Mouse (Mus musculus): ENCODE measurements around the gene Lpp. TPM values are rescaled to one million over a fixed set of nuclear protein-coding genes. Genes with fewer than 3 reads are reported as not detected.

Gene Lpp
- polyA plus RNA-seq, 1 experiment, result 0.09 TPM

DNA sequence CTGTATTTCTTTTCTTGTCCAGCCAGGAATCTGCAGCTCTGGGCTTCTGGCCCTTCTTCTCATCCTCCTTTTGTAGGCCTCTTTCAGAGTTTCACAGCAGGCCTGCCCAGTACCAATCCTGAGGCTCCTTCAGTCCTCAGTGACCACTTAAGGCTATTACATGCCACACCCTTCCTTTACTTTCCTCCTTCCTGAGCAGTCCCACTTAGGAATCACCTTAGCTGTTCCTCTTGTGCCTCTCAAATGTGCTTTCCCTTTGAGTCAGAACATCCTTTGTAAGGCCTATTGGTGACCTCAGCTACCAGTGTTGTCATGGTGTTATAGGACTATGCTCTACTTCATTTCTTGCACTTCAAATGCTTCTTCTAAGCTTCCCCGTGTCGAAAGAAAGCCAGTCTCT, 342.4 kb downstream of the Lpp start:
- Histone ChIP-seq H3K36me3 (replicated peaks; ENCODE audit: low read length) (no peaks in the 10 kb centered on the region), H3K9me3 (no peaks in the 10 kb centered on the region), H3K4me3 (replicated peaks) (no peak overlapping the region), H3K27me3 (replicated peaks) (no peaks in the 10 kb centered on the region), H3K4me1 (peaks cover 27% of the 10 kb centered on the region)
- TF ChIP-seq FLI1 (IDR thresholded peaks at IDR 0.05; ENCODE audit: low read length), result no peak
- no peak for TF ChIP-seq GATA1 (IDR thresholded peaks at IDR 0.05; ENCODE audit: borderline replicate concordance, low read length)

GRCm38 (mm10) chr16:24737362-24738057, 344.2 kb downstream of the Lpp start:
- Histone ChIP-seq H3K9me3 (no peaks in the 10 kb centered on the region), H3K4me3 (replicated peaks) (no peak overlapping the region), H3K36me3 (replicated peaks; ENCODE audit: low read length) (no peaks in the 10 kb centered on the region), H3K27me3 (replicated peaks) (no peaks in the 10 kb centered on the region), H3K4me1 (peaks cover 27% of the 10 kb centered on the region)
- TF ChIP-seq GATA1 (IDR thresholded peaks at IDR 0.05; ENCODE audit: borderline replicate concordance, low read length) (no peak), FLI1 (IDR thresholded peaks at IDR 0.05; ENCODE audit: low read length) (no peak)

DNA sequence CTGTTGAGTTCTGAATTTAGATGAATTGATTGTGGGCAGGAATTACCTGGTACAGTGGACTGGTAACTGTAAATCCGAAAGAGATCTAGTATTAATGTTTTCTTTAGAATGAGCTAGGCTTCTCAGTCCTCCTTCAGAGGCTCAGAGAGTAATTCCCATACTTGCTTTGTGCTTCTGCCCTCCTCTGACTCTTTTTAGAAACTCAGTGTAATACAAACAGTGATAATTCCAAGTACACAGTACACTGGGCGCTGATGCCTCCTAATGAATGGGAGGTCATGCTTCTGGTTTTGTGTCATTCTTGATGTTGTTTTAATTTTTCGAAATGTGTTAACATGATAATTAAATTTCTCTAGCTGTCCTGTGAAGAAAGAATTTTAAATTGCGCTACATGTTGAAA, 347.4 kb downstream of the Lpp start:
- Histone ChIP-seq H3K4me3 (replicated peaks) (no peak overlapping the region), H3K4me1 (peaks cover 18% of the 10 kb centered on the region), H3K9me3 (no peaks in the 10 kb centered on the region), H3K36me3 (replicated peaks; ENCODE audit: low read length) (no peaks in the 10 kb centered on the region), H3K27me3 (replicated peaks) (no peaks in the 10 kb centered on the region)
- no peak for TF ChIP-seq GATA1 (IDR thresholded peaks at IDR 0.05; ENCODE audit: borderline replicate concordance, low read length)
- TF ChIP-seq FLI1 (IDR thresholded peaks at IDR 0.05; ENCODE audit: low read length), result no peak

- H3K9me3 ChIP-seq, result no peaks in the 10 kb centered on the region
- no peaks in the 10 kb centered on the region for H3K36me3 ChIP-seq (replicated peaks; ENCODE audit: low read length)
- TF ChIP-seq FLI1 (IDR thresholded peaks at IDR 0.05; ENCODE audit: low read length), result no peak
- H3K4me1 ChIP-seq, result no peaks in the 10 kb centered on the region; the same call in 1 of the 2 replicates
- no peaks in the 10 kb centered on the region for H3K27me3 ChIP-seq (replicated peaks)
- no peak overlapping the region for H3K4me3 ChIP-seq (replicated peaks)
These were observed 356.5 kb downstream of the Lpp start for GRCm38 (mm10) chr16:24749816-24750215.

DNA sequence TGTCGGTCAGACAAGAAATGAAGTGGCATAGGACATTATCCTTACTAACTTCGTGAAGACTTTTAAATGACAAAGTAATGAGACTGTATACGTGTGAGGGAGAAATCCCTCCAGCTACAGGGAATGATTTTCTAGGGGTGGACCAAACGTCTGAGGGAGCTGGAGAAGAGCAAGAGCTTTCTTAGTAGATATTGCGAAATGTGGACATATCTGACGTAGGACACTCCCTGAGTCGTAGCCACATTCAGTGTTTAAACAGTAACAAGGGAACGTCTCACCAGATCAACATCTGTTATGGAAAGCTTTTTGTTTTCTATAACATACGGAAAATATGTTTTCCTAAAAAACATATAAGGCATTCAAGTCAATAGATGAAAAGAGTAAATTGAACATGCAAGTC, 362.8 kb downstream of the Lpp start:
- Histone ChIP-seq H3K36me3 (replicated peaks; ENCODE audit: low read length) (no peaks in the 10 kb centered on the region), H3K4me3 (replicated peaks) (no peak overlapping the region), H3K27me3 (replicated peaks) (peaks cover 2% of the 10 kb centered on the region), H3K9me3 (no peaks in the 10 kb centered on the region), H3K4me1 (no peaks in the 10 kb centered on the region)
- TF ChIP-seq GATA1 (IDR thresholded peaks at IDR 0.05; ENCODE audit: borderline replicate concordance, low read length), result no peak
- TF ChIP-seq FLI1 (IDR thresholded peaks at IDR 0.05; ENCODE audit: low read length), result no peak

DNA sequence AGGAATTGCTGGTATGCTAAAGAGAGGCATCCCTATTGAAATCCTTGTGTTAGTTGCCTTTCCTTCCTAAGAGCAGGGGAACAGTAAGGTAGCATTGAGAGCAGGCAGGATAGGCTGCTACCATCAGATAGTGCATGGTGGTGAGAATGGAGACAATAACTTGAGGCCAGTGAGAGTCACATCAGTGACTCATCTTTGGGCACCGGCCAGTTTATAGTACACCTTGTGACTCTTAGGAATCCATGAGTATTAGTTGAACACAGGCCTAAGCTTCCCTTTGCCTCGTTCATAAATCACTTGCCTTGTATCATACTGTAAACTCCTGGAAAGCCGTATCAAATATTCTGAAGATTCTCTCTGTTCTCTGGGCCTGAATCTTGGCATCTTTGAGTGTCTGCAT, 372.7 kb downstream of the Lpp start:
- Histone ChIP-seq H3K36me3 (replicated peaks; ENCODE audit: low read length) (no peaks in the 10 kb centered on the region), H3K27me3 (replicated peaks) (peaks cover 3% of the 10 kb centered on the region), H3K4me3 (replicated peaks) (no peak overlapping the region), H3K4me1 (0 out of 2 replicates have a peak, but pooled peaks cover 3% of the 10 kb centered on the region), H3K9me3 (no peaks in the 10 kb centered on the region)
- TF ChIP-seq FLI1 (IDR thresholded peaks at IDR 0.05; ENCODE audit: low read length) (no peak), GATA1 (IDR thresholded peaks at IDR 0.05; ENCODE audit: borderline replicate concordance, low read length) (no peak)

DNA sequence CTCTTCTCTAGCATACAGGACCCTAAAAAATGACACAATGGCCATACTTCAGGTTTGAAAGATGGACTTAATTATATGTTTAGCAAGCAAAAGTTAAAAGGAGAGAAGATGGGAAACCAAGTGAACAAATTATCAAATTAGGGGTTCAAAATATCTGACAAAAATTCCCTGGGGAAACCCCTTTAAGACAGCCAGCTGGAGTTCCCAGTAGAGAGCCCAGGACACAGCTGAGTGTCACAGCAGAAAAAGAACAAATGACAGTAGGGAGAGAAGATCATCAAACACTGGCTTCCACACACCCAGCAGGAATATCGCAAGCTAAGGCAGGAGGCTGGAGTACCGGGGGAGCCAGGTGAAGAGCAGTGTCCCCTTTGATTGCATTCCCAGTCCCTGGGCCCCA, 373.3 kb downstream of the Lpp start:
- no peaks in the 10 kb centered on the region for H3K9me3 ChIP-seq
- 0 out of 2 replicates have a peak, but pooled peaks cover 3% of the 10 kb centered on the region for H3K4me1 ChIP-seq
- TF ChIP-seq FLI1 (IDR thresholded peaks at IDR 0.05; ENCODE audit: low read length) (no peak), GATA1 (IDR thresholded peaks at IDR 0.05; ENCODE audit: borderline replicate concordance, low read length) (no peak)

GRCm38 (mm10) chr16:24777053-24777452, 383.7 kb downstream of the Lpp start:
- no peaks in the 10 kb centered on the region for H3K4me1 ChIP-seq
- H3K9me3 ChIP-seq, result no peaks in the 10 kb centered on the region
- no peaks in the 10 kb centered on the region for H3K27me3 ChIP-seq (replicated peaks)
- H3K4me3 ChIP-seq (replicated peaks), result no peak overlapping the region
- TF ChIP-seq GATA1 (IDR thresholded peaks at IDR 0.05; ENCODE audit: borderline replicate concordance, low read length) (no peak), FLI1 (IDR thresholded peaks at IDR 0.05; ENCODE audit: low read length) (no peak)
- H3K36me3 ChIP-seq (replicated peaks; ENCODE audit: low read length), result no peaks in the 10 kb centered on the region

More for the DNA sequence above, 373.3 kb downstream of the Lpp start:
- Histone ChIP-seq H3K4me3 (replicated peaks) (no peak overlapping the region), H3K27me3 (replicated peaks) (peaks cover 3% of the 10 kb centered on the region), H3K36me3 (replicated peaks; ENCODE audit: low read length) (no peaks in the 10 kb centered on the region)

DNA sequence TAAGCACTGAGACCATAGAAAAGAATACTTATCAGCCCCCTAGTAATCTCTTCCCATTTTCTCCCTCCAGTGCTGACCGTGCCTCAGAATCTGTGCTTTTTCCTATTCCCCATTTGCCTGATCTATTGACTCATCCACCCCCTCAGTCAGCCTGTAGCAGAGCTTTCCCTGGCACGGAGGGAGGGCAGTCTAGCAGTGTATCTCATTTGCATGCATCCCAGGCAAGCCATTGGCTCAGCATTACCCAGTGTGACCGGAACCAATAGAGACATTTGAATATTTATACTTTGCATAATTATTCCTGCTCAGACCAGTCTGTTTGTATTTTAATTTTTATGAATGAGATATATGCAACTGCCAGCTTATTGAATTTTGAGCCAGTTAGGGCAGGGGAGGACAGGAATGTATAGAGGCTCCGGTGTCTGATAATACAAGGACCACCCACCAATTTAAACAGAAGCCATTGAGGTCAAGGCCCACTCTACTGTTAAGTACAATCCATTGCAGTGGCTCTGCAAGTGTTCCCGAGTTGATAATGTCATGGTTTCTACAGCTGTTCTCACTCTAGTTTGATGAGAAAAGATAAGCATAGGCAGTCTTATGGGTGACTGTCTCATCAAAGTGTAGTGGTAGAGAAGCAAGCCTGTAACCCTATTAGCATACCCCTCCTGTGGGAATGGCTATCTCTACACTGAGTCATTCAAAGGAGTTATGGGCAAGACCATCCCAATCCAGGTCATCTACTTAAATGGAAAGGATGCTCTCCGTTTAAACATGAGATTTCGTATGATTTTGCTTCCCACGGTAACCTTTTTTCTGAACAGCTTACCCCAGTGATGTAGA, 385.3 kb downstream of the Lpp start:
- Histone ChIP-seq H3K27me3 (replicated peaks) (no peaks in the 10 kb centered on the region), H3K36me3 (replicated peaks; ENCODE audit: low read length) (no peaks in the 10 kb centered on the region), H3K4me1 (no peaks in the 10 kb centered on the region), H3K9me3 (no peaks in the 10 kb centered on the region), H3K4me3 (replicated peaks) (no peak overlapping the region)
- TF ChIP-seq FLI1 (IDR thresholded peaks at IDR 0.05; ENCODE audit: low read length), result no peak
- no peak for TF ChIP-seq GATA1 (IDR thresholded peaks at IDR 0.05; ENCODE audit: borderline replicate concordance, low read length)

DNA sequence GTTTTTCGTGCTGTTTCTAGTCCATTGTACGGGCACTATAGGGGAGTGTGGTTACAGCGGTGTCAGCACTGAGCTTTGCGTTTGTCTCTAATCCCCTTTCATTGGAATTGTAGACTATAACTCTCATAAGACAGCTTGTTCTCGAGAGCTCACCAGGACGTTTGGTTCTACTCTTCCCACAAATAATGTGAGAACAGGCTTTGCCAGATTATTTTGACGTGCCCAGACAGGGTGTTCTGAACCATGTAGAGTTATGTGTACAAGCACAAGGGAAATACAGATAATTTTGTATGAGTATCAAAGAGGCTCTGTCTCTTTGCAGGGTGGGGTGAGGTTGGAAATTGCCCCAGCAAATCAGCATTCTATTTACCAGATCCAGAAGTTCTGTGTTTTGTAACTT, 387.2 kb downstream of the Lpp start:
- Histone ChIP-seq H3K36me3 (replicated peaks; ENCODE audit: low read length) (no peaks in the 10 kb centered on the region), H3K9me3 (no peaks in the 10 kb centered on the region), H3K4me1 (no peaks in the 10 kb centered on the region), H3K27me3 (replicated peaks) (no peaks in the 10 kb centered on the region), H3K4me3 (replicated peaks) (no peak overlapping the region)
- TF ChIP-seq FLI1 (IDR thresholded peaks at IDR 0.05; ENCODE audit: low read length), result no peak
- TF ChIP-seq GATA1 (IDR thresholded peaks at IDR 0.05; ENCODE audit: borderline replicate concordance, low read length), result no peak

Data from megakaryocyte, embryonic 14.5 days (primary cell).